Mouse (Mus musculus) liver, adult 2 months (tissue): Measurements from ENCODE around the gene Bst2. TPM values are rescaled to one million over a fixed set of nuclear protein-coding genes. Genes with fewer than 3 reads are reported as not detected.

Experiments
- DNase-seq: peaks from one replicate; pipeline ENCODE4 v3.0.0-alpha.2; 2011; ENCODE audit warnings: low read depth, low spot score; ENCODE audit errors: extremely low read depth
- H3K27ac ChIP-seq: fragments of 200-500 bp; replicated peaks from 2 replicates; pipeline ENCODE4 v1.5.1; 2012; ENCODE audit warnings: low read depth, mild to moderate bottlenecking, control low read depth, inconsistent platforms, low read length; ENCODE audit not compliant: insufficient read depth
- H3K27me3 ChIP-seq: fragments of 200-500 bp; 2 replicates; pipeline ENCODE4 v1.6.1; 2012; ENCODE audit warnings: mild to moderate bottlenecking, moderate library complexity, low read length, inconsistent platforms; ENCODE audit not compliant: control insufficient read depth, insufficient read depth
- H3K36me3 ChIP-seq: fragments of 200-500 bp; 2 replicates; pipeline ENCODE4 v1.6.1; 2012; ENCODE audit warnings: low read length, inconsistent platforms; ENCODE audit not compliant: control insufficient read depth, insufficient read depth
- H3K4me1 ChIP-seq: fragments of 200-500 bp; 2 replicates; pipeline ENCODE4 v1.6.1; 2011; ENCODE audit warnings: low read length; ENCODE audit not compliant: control insufficient read depth, insufficient read depth
- H3K4me3 ChIP-seq: fragments of 200-500 bp; 2 replicates; pipeline ENCODE4 v1.5.1; 2011; ENCODE audit warnings: low read depth, mild to moderate bottlenecking, control low read depth, low read length, moderate library complexity; ENCODE audit not compliant: insufficient read depth
- H3K79me2 ChIP-seq: fragments of 200-500 bp; 2 replicates; pipeline ENCODE4 v1.6.1; 2012; ENCODE audit warnings: inconsistent platforms, mild to moderate bottlenecking, low read length, moderate library complexity; ENCODE audit not compliant: control insufficient read depth, insufficient read depth
- H3K9ac ChIP-seq: fragments of 200-500 bp; 2 replicates; pipeline ENCODE4 v1.6.1; 2012; ENCODE audit warnings: low read depth, mild to moderate bottlenecking, control low read depth, inconsistent platforms, low read length
- CTCF ChIP-seq: fragments of 200-500 bp; IDR thresholded peaks from 2 replicates; pipeline ENCODE4 v1.5.1; 2011; ENCODE audit warnings: low read depth, low read length, control low read depth
- POLR2A ChIP-seq: fragments of 200-500 bp; IDR thresholded peaks from 2 replicates; pipeline ENCODE4 v1.6.1; 2011; ENCODE audit warnings: low read length, control low read depth; ENCODE audit not compliant: insufficient read depth; ENCODE audit errors: extremely low read depth
- WGBS: fragments of 180-500 bp; shearing (Covaris S2); methylation state at CpG from one replicate; pipeline ENCODE4 v1.1.7; 2018; 5-methylcytosine and 5-hydroxymethylcytosine counted together
- polyA plus RNA-seq: library from polyadenylated mRNA; depleted of rRNA; stranded (reverse); fragments of >200 nt; gene quantifications from 2 replicates; pipeline ENCODE4 v1.2.3, GENCODE M21; 2012
- total RNA-seq: library from RNA; depleted of rRNA; stranded (reverse); fragments of >200 nt; gene quantifications from 2 replicates; pipeline ENCODE4 v1.2.3, GENCODE M21; 2014

Bst2 gene
- total and polyA plus RNA-seq, 2 experiments: 678 to 871 TPM

DNA sequence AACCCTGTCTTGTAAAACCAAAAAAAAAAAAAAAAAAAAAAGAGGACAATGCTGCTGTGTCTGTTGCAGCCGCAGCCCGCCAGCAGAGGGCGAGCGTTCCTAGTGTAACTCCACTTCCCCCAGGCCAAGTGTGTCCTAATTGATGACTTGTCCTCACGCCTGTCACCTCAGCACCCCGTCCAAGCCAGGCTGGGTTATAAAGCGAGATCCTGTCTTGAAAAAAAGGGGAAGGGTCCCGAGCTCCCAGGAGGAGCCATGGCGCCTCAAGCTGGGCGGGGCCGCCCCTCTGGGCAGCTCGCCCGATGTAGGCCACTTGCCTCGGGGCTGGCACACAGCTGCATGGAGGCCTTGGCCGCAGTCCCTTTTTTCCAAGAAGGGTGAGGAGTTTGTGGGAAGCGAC lies 42.2 kb downstream of the Bst2 start:
- no peak overlapping the region for H3K4me3 ChIP-seq
- no peak overlapping the region for H3K27ac ChIP-seq
- TF ChIP-seq POLR2A: no peak
- TF ChIP-seq CTCF: peak; percentile 90
- H3K36me3 ChIP-seq: no peaks in the 10 kb centered on the region
- peak; percentile 62 for DNase-seq
- peaks cover 16% of the 10 kb centered on the region for H3K4me1 ChIP-seq
- no peaks in the 10 kb centered on the region for H3K79me2 ChIP-seq
- 17% methylated on average over 16 of the region's 16 CpGs for WGBS
- 0 out of 2 replicates have a peak overlapping the region, but pooled peaks have one; percentile 26 for H3K9ac ChIP-seq
- H3K27me3 ChIP-seq: no peaks in the 10 kb centered on the region

DNA sequence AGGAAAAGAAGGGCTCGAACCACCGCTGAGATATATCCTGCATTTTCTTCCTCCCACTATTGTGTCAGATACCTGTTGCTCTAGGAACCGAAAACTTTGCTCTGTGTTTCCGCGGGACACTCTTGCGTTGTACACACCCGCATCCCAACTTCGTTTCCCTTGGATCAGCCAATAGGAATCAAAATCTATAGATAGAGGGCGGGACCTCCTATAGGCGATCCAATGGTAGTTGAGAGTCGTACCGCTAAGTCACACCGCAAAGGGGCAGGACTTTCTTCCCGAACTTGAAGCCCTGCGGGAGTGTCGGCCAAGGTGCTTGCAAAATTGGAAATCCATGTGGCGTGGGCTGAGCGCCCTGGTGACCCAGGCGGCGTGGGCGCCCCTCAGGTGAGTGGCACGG lies 48.8 kb downstream of the Bst2 start:
- no peaks in the 10 kb centered on the region for H3K36me3 ChIP-seq
- H3K27me3 ChIP-seq: no peaks in the 10 kb centered on the region
- H3K4me3 ChIP-seq: peak overlapping the region; percentile 75
- peak; percentile 85 for DNase-seq
- peak overlapping the region; percentile 77 for H3K9ac ChIP-seq
- peaks cover 6% of the 10 kb centered on the region; the same call in 1 of the 2 replicates for H3K79me2 ChIP-seq
- WGBS: 0% methylated on average over 22 of the region's 22 CpGs
- peak overlapping the region; percentile 67 for H3K27ac ChIP-seq
- H3K4me1 ChIP-seq: peaks cover 6% of the 10 kb centered on the region
- TF ChIP-seq CTCF (no peak), POLR2A (0 out of 2 replicates have a peak, but pooled peaks have one; percentile 49)

DNA sequence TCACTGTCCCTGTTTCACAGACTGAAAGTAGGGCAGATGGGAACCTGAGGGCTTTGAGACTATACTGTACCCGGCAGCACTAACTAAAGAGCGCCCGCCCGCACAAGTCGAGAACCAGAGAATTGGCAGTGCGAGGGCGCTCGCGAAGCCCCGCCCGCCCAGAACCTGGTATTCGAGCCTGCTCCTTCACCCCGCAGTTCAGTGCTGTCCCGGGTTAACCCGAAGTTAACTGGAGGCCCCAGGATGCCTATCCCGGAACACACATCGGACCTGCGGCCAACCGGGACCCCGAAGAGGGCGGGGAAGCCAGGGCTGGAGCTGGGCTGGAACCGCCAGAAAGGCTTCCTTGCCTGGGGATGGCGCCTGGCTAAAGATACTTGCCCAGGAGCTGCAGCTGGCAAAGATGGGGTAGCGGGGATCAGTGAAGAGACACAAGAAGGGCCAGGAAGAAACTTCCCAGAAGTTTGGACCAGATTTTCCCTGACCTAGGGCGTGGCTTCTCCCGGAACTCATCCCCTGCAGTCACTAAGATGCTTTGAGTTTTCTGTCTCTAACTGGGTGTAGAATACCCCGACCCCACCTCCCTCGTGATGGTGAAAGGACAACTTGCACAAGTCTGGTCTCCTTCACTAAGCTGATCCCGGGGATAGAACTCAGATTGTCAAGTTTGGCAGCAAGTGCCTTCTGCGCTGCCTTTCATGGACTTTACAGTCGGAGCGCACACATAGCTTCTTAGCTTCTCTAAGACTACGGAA lies 49.4 kb downstream of the Bst2 start, which contains the start of gene Gtpbp3:
Gene Gtpbp3, plus strand, starts transcription at position 413 of the 755 bp plus-strand sequence.
- DNase-seq: peak; percentile 51
- H3K27me3 ChIP-seq: no peaks in the 10 kb centered on the region
- H3K36me3 ChIP-seq: no peaks in the 10 kb centered on the region
- H3K4me3 ChIP-seq: peak within 1 kb of the TSS; percentile 75
- under 1% methylated on average over 33 of the region's 33 CpGs for WGBS
- peak within 1 kb of the TSS; percentile 67 for H3K27ac ChIP-seq
- H3K4me1 ChIP-seq: peaks cover 6% of the 10 kb centered on the region
- TF ChIP-seq CTCF (no peak), POLR2A (0 out of 2 replicates have a peak, but pooled peaks have one; percentile 16)
- H3K79me2 ChIP-seq: peaks cover 6% of the 10 kb centered on the region; the same call in 1 of the 2 replicates
- H3K9ac ChIP-seq: peak within 1 kb of the TSS; percentile 77

GRCm38 (mm10) chr8:71486136-71486529 lies 51.1 kb downstream of the Bst2 start:
- no peak for TF ChIP-seq POLR2A
- H3K27ac ChIP-seq: no peak overlapping the region
- no peak for DNase-seq
- H3K4me3 ChIP-seq: no peak overlapping the region
- no peaks in the 10 kb centered on the region for H3K27me3 ChIP-seq
- peaks cover 6% of the 10 kb centered on the region for H3K4me1 ChIP-seq
- H3K9ac ChIP-seq: no peak overlapping the region
- 16% methylated on average over 7 of the region's 7 CpGs for WGBS
- H3K36me3 ChIP-seq: no peaks in the 10 kb centered on the region
- peaks cover 6% of the 10 kb centered on the region; the same call in 1 of the 2 replicates for H3K79me2 ChIP-seq

GRCm38 (mm10) chr8:71485142-71486135 lies 51.8 kb downstream of the Bst2 start, which contains the start of gene Ano8:
Ano8 (minus strand) TSS chr8:71485963.
- TF ChIP-seq CTCF (no peak), POLR2A (no peak)
- Histone ChIP-seq H3K79me2 (peaks cover 6% of the 10 kb centered on the region; the same call in 1 of the 2 replicates), H3K4me1 (peaks cover 6% of the 10 kb centered on the region), H3K27me3 (no peaks in the 10 kb centered on the region), H3K27ac (no peak within 1 kb of the TSS), H3K36me3 (no peaks in the 10 kb centered on the region), H3K4me3 (peak within 1 kb of the TSS; percentile 62), H3K9ac (peak within 1 kb of the TSS; percentile 83)
- 8% methylated on average over 58 of the region's 58 CpGs for WGBS
- peak; percentile 47 for DNase-seq
